Mouse (Mus musculus): ENCODE data around the gene Pik3cb. TPM values are rescaled to one million over a fixed set of nuclear protein-coding genes. Genes with fewer than 3 reads are reported as not detected.

Pik3cb gene
- total RNA-seq, 1 experiment from 2014 or later: 15.0 TPM

DNA sequence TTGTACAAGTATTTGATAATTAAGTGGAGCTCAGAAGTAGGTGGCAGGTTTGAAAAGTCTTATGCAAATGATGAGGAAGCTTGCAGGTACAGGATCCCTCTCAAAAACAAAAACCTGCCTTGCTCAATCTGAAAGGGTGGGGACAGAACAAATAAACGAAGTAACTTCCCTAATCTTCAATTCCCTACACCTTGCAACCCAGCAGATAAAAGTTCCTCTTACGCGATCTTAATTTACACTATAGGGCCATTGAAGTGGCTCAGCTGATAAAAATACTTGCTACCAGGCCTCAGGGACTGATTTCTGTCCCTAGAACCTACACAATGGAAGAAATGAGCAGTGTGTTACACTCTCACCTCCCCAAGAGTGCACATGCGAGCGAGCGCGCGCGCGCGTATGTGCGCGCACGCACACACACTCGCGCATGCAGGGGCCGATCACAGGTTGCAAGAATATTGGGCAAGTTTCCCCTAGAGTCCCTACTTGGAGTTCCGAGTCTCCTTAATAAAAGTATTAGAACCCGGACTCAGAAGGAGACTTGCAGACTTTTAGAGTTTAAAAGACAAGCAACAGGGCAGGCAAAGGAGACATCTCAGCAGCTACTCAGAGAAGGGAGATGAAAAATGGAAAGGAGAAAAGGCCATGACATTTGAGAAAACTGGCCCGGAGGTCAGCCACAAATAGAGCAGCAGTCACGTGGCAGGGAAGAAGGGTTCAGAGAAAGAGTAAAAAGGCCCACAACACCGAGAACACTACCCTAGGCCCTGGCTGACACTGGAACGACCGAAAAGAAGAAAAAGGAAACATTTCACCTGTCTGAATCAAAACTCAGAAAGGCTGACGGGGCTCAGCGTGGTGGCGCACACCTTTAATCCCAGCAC, 6.7 kb upstream of the Pik3cb start:
- peak; percentile 23 for DNase-seq

DNA sequence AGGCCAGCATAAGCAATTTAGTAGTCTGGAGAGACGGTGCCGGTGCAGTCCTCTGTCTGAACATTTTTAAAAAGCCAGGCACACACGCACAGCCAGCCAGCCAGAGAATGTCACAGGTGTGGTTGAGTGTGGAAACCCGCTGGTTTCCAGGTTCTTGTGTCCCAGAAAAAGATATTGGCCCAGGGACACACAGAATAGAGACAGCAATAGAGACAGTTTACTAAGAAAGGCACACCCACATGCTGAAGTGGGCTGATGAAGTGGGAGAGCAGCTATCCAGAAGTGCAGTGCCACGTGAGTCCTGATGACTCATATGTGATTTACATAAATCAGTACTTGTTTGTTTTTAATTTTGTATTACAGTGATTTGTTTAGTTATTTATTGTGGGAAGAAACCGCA, 5.3 kb upstream of the Pik3cb start:
- no peak for DNase-seq

DNA sequence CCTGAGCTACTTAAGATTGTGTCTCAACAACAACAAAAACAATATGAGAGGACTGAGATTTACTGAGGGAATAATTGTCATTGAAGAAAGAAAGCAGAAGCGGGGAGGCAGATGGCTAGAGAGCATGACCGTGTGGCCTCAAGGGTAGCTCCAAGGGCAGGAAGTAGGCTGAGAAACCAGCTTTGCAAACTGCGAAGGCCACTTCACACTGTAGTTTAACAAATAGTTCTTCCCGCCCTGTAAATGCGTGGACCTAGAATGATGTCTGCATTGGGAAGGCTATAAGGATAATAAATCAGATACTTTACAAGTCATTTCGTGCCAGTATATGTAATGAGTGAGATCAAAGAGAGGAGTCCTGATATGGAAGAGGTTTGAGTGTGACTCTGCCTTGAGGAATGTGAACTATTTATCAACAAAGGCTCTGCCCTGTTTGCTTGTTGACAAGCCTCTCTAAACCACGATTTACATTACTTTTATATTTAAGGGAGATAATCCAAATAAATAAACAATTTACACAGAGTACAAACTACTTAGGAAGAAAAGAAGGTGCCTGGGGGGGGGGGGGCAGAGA, 4.1 kb upstream of the Pik3cb start:
- no peak for DNase-seq

DNA sequence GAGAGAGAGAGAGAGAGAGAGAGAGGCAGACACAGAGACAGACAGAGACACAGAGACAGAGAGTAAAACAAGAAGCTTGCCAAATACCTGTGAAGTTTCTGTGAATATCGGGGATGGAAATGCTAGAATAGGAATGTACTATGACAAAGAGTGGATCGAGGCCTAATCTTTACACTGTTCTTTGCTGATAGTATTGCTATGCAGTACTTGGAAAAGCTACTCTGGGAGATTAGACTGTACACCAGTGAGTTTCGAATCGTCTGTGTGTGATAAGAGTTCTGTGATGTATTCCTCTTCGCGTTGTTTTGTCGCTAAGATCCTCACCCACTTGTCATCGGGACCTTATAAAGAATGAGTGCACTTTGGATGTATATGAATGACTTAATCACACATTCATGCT, 1.2 kb upstream of the Pik3cb start:
- no peak for DNase-seq

DNA sequence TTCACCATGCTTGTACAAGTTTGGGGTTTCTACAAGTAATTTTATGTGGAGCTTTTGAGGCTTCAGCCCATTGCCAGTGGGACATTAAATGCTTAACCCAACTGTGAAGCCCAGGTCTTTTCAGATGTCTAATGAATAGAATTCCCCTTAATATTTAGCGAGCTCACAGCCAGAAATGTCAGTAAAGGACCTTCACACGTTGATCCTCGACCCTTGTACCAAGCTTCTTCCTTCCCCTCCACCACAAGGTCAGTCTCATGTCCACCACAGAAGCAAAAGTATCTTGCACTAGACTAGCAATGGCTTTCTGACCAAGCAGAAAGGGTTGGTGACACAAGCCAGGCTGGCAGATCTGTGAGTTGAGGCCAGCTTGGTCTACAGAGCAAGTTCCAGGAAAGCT, 750 bp upstream of the Pik3cb start:
- DNase-seq: no peak

DNA sequence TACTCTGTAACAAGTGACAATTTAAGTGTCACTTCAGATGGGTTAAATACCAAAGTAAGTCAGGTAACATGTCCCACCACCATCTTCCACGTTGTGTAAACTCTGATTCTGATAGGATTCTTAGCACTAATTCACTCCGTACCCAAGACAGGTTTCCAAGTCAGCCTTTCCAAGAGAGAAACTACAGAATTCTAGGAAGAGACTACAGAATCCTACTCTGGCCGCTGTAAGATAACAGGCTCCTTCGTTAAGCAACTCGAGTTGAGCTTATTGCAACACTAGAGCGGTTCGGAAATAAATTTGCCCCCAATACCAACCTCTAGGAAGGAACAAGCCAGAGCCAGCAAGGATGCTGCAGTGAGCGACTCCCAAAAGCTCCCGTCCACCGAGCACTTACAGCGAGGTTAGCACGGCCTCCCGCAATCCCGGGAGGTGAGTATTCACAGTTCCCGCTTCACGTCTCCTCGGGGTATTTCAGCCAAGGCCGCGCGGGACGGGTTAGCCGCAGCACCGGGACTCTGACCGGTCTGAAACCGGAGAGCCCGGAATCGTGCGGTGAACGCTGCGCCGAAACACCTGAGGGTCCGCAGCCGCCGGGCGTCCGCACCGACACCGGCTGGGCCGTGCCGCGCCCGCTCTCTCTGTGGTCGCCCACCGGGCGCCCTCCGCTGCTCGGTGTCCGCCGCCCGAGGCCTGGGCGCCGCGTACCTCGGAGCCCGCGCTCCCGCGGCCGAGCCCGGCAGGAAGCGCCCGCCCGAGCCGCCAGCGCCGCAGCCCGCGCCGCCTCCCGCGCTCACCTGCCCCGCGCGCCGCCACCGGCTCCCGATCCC, 1.0 kb downstream of the Pik3cb start:
- peak; percentile 40 for DNase-seq

DNA sequence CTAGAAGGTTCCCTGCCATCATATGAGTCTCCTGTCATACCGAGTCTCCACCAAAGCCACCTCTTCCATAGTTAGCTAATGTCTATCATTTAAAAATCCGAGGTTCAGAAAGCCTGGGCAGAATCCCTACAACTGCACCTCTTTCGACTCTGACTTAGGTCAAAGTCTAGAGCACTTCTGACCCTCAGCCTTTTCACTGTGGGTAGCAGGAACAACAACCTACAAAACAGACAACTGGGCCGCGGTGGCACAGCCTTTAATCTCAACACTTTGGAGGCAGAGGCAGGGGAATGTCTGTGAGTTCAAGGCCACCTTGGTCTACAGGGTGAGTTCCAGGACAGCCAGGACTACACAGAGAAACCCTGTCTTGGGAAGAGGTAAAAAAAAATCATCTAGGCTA, 3.1 kb downstream of the Pik3cb start:
- no peak for DNase-seq

DNA sequence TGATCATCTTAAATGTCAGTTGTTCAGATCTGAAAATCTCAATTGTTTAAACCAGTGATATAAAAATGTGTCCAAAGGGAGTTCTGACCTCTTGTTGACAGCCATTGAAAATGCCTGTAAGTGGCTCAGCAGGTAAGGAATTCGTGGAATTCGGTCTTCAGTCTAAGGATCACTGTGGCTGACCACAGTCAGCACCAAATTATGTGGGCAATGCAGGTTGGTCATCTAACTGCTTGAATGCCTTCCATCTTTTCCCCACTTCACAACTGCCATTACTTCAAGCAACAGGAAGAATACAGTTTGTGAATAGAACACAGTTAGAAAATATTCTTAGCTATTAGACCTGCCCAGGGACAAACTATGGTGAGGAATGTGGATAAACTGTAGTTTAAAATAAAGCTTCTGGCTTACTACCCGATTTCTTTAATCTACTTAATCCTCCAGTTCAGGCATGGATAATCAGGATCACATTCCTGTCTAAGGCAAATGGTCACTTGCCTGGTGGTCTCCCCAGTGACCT, 8.4 kb downstream of the Pik3cb start:
- DNase-seq: no peak

DNA sequence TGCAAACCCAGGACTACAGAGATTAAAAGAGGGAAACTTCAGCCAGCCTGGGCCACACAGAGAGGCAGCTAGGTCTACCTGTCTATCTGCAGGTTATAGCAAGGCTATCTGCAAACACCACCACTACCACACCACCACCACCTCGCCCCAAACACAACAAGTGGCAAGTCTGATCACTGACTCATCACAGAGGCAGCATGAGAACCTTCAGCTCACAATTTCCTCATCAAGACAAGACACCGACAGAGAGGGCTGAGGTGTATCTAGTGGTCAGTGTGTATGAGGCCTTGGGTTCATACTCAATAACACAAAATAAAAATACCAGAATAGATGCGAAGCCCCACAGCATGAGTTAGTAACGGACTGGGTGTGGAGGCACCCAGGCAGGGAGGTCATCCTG, 9.3 kb downstream of the Pik3cb start:
- no peak for DNase-seq

DNA sequence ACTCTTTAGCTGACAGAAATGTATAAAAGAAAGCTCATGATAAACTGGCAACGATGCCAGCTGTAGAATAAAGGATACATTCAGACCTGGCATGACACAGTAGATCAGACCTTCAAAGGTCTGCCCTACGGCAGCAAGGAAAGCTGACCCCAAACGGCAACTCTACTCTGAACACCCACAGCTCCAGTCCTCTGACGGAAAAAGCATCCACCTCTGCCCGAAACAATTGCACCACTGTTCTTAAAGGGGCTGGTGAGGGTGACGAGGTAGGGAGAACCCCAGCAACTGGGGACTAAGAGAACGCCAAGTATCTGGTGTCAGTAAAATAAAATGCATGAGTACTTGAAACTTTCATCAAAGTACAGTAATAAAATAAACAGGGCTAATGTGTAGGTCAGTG, 12.8 kb downstream of the Pik3cb start:
- DNase-seq: no peak

DNA sequence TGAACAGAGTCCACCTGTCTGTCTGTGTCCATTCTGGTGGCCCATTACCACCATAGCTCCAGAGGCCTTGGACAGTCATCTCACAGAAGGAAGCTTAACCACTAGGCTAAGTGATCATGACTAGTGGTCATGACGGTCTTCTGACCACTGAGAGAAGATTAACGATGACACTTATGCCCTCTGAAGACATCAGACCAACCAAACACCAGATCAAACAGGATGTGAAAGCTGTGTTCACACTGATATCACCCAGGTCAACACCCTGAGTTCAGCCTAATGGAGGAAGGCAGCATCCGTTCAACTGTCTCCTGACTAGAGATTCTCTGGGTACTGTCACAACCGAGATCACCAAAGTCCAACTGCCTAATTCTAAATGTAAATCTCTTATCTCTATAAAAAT, 17.7 kb downstream of the Pik3cb start:
- no peak for DNase-seq

DNA sequence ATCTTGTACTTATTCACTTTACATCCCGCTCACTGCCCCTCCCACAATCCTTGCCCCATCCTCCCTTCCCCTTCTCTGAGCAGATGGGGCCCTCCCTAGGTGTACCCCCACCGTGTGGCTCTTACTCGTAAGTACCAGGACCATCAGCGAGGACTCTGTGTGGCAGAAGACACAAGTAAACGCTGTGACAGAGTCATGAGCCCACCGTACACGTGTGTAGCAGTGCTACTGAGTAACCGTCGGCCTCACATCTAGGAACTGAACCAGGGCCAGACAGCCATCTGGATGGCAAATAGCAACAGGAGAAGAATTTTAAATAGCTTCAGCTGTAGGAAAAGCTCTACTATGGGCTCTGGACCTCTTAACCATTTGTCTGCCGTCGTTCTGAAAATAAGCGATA, 28.0 kb downstream of the Pik3cb start:
- no peak for DNase-seq

DNA sequence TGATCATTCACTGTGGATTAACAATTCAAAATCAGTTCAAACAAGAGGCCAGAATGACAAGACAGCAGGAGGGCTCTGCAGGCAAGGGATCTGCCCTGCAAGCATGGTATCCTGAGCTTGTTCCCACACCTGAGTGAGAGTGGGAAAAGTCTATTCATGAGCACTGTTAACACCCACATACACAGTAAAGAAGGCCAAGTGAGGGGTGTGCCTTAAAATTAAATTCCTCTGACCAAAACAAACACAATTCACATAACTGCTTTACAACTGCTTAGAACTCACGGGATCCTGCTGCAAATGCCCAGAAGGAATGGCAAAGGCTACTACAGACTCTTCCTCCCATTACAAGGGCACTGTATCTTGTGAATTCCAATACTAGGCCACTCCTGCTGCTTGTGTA, 29.3 kb downstream of the Pik3cb start:
- no peak for DNase-seq

DNA sequence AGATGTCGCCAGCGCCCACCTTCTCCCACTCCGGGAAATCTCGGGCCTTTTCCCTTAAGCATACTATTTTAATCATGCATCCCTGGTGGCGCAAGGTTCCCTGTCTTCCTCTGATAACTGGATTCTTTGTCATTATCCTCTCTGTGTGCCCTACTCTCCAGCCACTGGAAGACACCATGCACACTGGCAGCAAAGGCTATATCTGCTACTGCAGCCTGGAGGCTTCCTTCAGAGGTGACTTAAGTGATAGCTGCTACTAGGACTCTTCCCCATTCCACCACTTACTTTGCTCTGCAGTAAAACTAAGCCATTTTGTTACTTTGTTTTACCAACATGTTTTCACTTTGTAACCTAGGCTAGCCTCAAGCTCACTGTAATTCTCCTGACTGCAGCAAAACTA, 30.2 kb downstream of the Pik3cb start:
- no peak for DNase-seq

DNA sequence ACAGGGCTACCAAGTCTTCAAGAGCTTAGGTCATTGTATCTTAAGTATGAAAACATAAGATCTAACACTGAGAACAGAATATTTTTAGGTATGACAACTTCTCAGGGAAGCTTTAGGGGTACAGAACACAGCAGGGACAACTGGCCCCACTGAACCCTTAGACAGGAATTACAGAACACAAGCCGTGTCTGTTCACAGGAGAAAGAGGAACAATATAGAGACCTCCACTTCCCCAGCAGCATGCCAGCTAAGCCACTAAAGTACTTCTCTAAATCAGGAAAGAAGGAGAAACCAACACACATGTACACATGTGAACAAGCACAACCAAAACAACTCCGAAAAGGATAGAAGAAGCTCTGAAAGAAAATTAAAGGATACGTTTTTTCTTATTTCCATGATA, 30.8 kb downstream of the Pik3cb start:
- DNase-seq: no peak

DNA sequence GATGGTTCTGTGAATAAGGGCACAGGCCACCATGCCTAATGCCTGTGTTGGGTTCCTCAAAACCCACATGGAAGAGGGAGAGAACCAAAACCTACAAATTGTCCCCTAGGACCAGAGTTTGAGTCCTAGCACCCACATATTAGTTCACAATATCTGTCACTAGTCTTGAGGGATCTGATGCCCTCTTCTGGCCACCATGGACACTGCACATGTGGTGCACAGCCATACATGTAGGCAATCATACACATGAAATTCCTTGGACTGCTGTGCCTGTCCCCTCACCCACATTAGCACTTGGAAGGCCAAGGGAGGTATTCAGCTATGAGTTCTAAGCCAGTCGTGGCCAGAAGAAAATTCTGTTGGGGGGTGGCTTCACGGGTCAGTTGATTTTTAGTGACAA, 36.0 kb downstream of the Pik3cb start:
- DNase-seq: no peak

DNA sequence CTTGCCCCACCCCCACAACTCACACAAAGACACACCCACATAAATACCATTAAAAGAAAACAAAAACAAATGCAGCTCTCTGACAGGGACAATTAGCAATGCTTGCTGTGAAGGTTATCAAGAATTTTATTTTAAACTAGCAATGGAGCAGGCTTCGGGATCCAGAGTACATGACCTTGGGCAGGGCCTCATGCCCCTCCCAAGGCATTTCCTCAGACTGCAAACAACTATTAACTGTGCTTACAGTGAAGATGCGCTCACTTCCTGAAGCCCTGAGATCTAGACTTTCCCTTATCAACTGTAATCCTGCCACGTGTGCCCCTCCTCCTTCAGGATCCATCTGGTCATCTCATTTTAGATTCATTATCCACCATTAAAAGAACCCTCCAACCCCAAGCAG, 36.6 kb downstream of the Pik3cb start:
- no peak for DNase-seq

DNA sequence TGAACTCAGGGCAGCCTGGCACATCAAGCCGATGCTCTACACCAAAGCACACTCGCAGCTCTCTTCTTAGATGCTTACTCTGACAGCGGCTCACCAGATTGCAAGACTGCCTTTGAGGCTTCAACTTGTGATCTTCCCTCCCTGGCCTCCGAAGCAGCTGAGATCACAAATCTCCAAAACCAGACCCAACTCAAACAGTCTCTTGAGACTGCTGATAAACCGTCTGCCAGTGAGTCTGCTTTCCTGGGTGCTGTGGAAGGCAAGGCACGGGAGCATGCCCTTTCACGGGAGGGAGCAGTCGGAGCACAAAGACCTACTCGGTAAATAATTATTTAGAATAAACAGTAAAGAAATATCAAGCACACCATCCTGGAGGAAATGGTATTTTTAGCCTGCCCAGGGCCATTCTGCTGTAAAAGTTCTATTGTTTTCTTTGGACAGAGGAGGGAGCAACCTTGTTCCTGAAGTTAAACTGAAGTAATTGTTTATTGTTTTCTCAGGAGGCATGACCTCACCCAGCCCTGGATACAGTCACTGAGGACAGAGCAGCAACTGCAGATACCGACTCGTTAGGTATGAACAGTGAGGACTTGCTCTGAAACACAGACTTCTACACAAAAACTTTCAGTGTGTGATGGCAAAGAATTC, 41.8 kb downstream of the Pik3cb start:
- no peak for DNase-seq

DNA sequence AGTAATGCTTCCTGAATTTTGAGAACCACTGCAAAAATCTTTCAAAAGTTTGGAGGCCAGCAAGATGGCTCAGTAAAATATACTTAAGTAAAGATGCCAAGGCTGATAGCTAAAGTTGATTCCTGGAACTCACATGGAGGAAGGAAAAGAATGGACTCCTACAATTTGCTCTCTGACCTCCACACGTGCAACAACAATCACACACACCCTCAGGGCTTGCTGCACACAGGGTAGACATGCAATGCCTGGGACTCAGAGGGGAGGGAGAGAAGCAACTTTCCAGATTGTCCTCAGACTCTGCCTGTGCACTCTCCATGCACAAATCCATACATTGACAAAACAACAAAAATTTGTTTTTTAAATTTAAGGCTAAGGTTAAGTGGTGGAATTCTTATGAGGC, 42.8 kb downstream of the Pik3cb start:
- no peak for DNase-seq

DNA sequence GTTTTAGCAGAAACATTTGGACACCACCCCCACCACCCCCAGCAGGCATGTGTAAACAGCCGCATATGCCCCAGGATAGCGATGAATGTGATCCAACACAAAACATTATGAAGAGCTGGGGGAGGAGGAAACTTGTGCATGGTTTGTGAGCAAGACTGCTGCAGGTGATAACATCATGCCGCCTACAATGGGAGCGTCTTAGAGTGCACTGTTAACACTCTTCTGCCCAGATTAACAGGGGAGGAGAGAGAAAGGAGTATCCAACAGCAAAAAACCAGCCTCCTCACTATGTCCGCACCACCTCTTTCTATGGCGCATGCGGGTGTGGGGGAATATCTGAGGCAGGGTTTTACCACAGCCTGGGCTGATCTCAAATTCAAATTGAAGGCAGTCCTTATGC, 45.2 kb downstream of the Pik3cb start:
- DNase-seq: no peak

DNA sequence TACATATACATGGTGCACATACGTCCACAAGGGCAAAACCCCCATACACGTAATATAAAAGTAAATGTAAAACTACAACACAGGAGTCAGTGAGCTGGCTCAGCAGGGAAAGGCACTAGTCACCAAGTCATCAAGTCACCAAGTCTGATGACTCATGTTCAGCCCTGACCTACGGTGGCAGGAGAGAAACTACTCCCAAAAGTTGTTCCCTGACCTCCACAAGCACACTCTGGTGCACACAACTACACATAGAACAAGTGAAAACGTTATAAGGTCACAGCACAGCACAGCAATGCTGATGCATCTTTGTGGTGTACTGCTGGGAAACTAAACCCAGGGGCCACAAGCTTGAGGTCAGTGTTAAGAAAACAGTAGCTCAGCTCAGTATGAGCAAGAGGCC, 49.9 kb downstream of the Pik3cb start:
- no peak for DNase-seq

DNA sequence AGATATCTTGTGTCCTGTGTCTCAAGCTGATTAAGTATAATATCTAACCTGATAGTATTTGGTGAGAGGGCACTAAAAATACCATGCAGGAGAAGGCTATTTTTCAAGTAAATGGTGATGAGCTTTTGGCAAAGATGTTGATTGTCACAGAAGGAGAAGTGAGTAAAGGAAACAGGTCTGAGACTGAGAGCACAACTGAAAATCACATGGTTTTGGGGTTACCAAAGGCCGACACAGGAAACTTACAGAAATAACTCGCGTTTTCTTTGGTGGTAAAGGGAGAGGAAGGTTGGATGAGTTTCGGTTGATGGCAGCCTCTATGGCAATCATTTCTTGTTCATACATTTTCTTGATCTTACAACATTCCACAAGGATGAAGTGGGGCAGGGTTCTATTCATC, 50.5 kb downstream of the Pik3cb start:
- DNase-seq: no peak

DNA sequence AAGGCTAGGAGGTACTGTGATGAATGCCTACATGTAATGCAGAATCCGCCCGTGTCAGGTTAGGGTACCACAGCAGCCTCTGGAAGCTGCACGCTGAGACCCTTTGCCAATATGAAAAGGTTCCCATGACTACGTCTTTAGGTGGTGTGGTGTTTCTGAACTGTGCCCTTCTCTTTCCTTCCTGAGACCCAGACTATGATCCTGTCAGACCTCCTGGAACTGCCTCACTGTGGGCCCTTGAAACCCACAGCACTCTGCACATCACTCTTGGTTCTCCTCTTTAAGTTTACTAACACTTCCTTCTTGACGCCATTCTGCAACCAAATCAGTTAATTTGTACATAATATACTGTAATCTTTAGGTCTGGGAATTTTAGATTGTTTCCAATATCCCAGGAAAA, 58.7 kb downstream of the Pik3cb start:
- no peak for DNase-seq
